Mouse (Mus musculus): Measurements from ENCODE around the gene Tln2.
A peak's percentile ranks its signal among the peaks of the same experiment; 100 is the strongest.

Gene Tln2

GRCm38 (mm10) chr9:67195306-67195705, 364.2 kb downstream of the Tln2 start:
- no peak for DNase-seq

GRCm38 (mm10) chr9:67191488-67192331, 367.8 kb downstream of the Tln2 start:
- DNase-seq = peak in 1 of 2 experiments; percentile 23

GRCm38 (mm10) chr9:67187686-67188085, 371.8 kb downstream of the Tln2 start:
- DNase-seq = no peak

DNA sequence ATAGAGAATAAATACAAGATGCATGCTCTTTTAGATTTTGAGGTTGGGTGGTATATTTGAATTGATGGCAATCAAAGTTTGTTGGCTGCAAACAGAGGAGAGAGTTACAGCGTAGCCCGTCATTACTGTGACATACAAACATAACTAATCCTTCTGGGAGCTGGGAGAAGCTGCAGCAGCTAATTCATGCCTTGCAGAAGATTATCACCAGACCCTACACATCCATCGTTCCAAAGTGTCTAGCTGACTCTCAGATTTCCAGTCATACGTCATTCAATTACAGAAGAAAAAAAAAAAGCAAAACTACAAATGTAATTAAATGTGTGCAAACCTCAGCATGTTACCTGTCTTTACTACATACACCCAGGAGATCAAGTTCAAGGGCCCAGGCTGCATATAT, 372.3 kb downstream of the Tln2 start:
- DNase-seq = no peak

DNA sequence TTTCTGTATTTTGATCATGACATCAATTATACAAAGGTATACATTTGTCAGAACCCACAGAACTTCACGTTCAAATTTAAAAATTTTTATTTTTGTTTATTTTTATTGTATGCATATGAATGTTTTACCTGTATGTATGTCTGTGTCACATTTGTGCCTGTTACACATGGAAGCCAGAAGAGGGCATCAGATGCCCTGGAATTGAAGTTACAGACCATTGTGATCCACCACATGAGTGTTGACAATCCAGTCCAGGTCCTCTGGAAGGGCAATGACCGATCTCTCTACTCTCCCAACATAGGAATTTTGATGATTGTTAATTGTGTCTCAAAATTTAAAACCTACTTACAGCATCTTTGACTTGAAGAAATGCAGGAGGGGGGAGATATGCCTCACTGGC, 374.9 kb downstream of the Tln2 start:
- no peak for DNase-seq

GRCm38 (mm10) chr9:67183520-67183919, 376.0 kb downstream of the Tln2 start:
- no peak for DNase-seq

DNA sequence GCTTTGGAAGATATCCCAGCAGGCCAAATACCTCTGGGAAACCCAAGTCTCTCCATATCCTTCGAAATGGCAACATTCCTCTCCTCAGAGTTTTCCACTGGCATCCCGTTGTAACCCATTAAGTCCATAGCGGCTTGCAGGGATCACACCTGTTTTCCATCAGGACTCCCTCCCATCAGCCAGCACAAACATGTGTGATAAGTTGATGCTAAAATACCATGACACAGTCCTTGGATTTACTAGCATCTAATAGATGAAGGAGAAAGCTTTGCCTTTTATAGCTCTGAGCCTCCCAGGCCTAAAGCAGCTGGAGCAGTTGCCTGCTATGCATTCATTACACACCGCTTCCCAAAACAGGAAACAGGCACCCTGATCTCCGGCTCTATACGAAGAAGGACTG, 377.5 kb downstream of the Tln2 start:
- DNase-seq = no peak

DNA sequence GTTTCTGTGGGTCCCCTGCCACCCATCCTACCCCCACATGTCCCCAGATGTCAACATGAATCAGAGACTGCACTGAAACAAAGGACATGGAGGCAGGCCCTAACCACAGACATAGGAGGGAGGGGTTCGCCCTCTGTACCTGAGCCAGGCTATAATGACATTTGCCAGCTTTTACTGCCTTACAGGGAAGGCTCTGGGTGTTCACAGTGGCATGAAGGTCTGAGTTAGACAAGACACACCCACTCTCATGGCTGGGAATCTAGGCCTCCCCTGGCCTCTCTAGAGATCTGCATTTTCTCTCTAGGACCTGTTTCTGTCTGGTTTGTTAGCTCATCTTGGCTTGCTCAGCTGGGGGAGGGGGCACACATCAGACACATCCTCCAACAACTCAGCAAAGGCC, 380.8 kb downstream of the Tln2 start:
- DNase-seq = no peak

DNA sequence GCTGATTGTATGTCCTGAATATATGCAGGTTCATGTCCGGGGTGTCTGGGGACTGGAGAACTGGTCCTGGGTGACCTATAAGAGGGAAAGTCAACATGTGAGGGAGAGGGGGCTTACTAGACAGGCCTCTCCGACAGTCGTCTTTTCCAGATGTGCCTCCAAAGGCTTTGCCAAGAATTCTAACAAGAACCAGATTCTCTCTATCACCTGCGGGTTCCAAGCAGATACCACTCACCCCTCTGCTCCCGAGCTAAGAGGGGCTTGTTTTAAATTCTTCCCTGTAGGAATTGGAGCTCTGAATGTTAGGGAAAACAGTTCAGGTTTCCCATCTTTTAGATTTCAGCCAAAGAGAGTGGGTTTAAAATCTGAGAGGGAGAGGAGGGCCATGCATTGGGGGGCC, 381.3 kb downstream of the Tln2 start:
- DNase-seq = no peak

DNA sequence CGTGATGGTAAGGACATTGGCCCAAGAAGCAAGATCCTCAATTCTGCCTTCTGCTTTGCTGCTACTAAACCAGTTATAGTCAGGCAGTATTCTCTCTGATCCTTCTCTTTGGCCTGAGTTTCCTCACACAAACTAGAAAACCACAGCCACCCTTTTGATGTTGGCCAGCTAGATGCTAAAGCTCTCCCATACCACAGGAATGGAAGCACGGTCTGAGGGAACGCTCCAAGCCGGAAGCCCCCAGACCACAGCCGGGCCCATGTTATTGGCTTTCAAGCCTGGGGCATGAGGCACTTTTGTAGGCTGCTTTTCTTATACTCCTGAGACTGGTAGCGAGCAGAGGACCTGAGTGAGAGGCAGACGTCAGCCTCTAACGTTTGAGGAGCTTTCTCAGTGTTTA, 383.4 kb downstream of the Tln2 start:
- DNase-seq = no peak

DNA sequence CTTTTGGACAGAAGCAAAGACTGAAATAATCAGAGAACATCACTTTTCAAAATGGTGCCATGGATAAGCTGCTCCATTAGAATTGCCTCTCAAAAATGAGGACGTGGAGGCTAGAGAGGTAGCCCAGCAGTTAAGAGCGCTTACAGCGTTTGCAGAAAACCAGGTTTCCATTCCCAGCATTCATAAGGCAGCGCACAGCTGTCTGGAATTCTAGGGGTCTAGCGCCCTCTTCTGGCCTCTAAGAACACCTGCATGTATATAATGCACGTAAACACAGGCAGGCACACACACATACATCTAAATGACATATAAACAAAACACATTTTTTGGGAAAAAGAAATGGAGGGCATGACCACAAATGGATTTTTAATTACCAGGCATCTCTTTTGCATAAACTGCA, 385.7 kb downstream of the Tln2 start:
- DNase-seq = no peak

- no peak for DNase-seq
Measured at GRCm38 (mm10) chr9:67173154-67173553, 386.3 kb downstream of the Tln2 start.

GRCm38 (mm10) chr9:67171409-67171808, 388.1 kb downstream of the Tln2 start:
- DNase-seq = no peak

GRCm38 (mm10) chr9:67170759-67171158, 388.7 kb downstream of the Tln2 start:
- no peak for DNase-seq

GRCm38 (mm10) chr9:67170047-67170446, 389.5 kb downstream of the Tln2 start:
- no peak for DNase-seq

Measured in kidney, postnatal 4 days (tissue).